Mouse (Mus musculus) kidney, embryonic 16.5 days (tissue): ENCODE measurements around the gene B3gntl1. TPM values are rescaled to one million over a fixed set of nuclear protein-coding genes. Genes with fewer than 3 reads are reported as not detected.
"Not testable (repeated sequence)": the region's sequence is repeated elsewhere in the genome, so short reads cannot be mapped to it uniquely, and the experiment has no call there.

Experiments used
- ATAC-seq: fragments of 200-750 bp; cut with Nextera tagmentation; 2 replicates; pipeline ENCODE4 v1.8.0; 2017; ENCODE audit warnings: moderate TSS enrichment; ENCODE audit not compliant: low FRiP score, low TSS enrichment
- H3K27ac ChIP-seq: fragments of 300-500 bp; sonication (generic); 2 replicates; pipeline ENCODE4 v1.5.1; 2014; ENCODE audit warnings: low read length
- H3K27me3 ChIP-seq: fragments of 300-500 bp; sonication (generic); 2 replicates; pipeline ENCODE4 v1.6.1; 2014; ENCODE audit warnings: low read length, control low read depth, mixed read lengths; ENCODE audit not compliant: insufficient read depth
- H3K36me3 ChIP-seq: fragments of 300-500 bp; sonication (generic); 2 replicates; pipeline ENCODE4 v1.6.1; 2014; ENCODE audit warnings: low read length, control low read depth, mixed read lengths; ENCODE audit not compliant: insufficient read depth
- H3K4me1 ChIP-seq: fragments of 300-500 bp; sonication (generic); 2 replicates; pipeline ENCODE4 v1.6.1; 2014; ENCODE audit warnings: low read length, control low read depth, mixed read lengths; ENCODE audit not compliant: insufficient read depth
- H3K4me2 ChIP-seq: fragments of 300-500 bp; sonication (generic); replicated peaks from 2 replicates; pipeline ENCODE4 v1.6.1; 2014; ENCODE audit warnings: low read depth, low read length
- H3K4me3 ChIP-seq: fragments of 300-500 bp; sonication (generic); 2 replicates; pipeline ENCODE4 v1.5.1; 2014; ENCODE audit warnings: mild to moderate bottlenecking, low read length
- H3K9ac ChIP-seq: fragments of 300-500 bp; sonication (generic); replicated peaks from 2 replicates; pipeline ENCODE4 v1.6.1; 2014; ENCODE audit warnings: low read length
- H3K9me3 ChIP-seq: fragments of 300-500 bp; sonication (generic); 2 replicates; pipeline ENCODE4 v1.6.1; 2016; ENCODE audit warnings: low read length, control low read depth
- WGBS: fragments of 180-500 bp; shearing (Covaris S2); extraction: QIAGEN DNeasy Blood & Tissue Kit; methylation state at CpG from one replicate; pipeline ENCODE4 v1.1.7; 2014; 5-methylcytosine and 5-hydroxymethylcytosine counted together
- polyA plus RNA-seq: library from polyadenylated mRNA; unstranded; fragments of >200 nt; fragmentation: Nextera tagmentation; extraction: Ambion mirVana; gene quantifications from 2 replicates; pipeline ENCODE4 v1.2.1, GENCODE M21; 2015

The B3gntl1 gene
- polyA plus RNA-seq, 1 experiment from 2014 or later, result 8.8 TPM

DNA sequence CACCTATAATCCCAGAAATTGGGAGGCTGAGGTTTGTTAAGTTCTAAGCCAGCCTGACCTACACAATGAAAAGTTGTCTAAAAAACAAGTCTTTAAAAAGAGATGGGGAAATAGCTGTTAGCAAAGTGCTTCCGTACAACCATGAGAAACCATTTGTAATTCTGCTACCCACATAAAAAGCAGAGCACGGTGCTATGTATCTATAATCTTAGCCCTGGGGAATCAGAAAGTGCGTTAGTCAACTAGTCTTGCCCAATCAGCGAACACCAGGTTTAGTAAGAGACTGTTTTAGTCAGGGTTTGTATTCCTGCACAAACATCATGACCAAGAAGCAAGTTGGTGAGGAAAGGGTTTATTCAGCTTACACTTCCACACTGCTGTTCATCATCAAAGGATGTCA lies 5.4 kb downstream of the B3gntl1 start:
- whole genome bisulfite sequencing, result 94% methylated on average over 4 of the region's 4 CpGs
- Histone ChIP-seq H3K36me3 (no peaks in the 10 kb centered on the region), H3K4me3 (no peak overlapping the region), H3K9ac (no peak overlapping the region), H3K4me1 (peaks cover 5% of the 10 kb centered on the region), H3K4me2 (no peak overlapping the region), H3K27me3 (no peaks in the 10 kb centered on the region), H3K9me3 (no peaks in the 10 kb centered on the region), H3K27ac (no peak overlapping the region)
- no peak for ATAC-seq

DNA sequence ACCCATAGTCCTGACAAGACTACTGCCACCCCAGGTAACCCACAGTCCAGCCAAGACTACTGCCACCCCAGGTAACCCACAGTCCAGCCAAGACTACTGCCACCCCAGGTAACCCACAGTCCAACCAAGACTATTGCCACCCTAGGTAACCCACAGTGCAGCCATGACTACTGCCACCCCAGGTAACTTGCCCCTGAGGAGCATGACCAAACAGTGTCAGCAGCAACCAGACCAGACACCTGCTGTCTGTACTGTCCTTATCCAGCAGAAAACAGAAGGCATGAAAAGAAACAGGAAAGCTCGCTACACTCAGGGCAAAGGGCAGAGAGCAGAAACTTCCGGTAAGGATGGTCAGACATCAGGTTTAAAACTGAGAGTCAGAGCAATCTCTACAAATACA lies 11.8 kb downstream of the B3gntl1 start:
- Histone ChIP-seq H3K4me1 (no peaks in the 10 kb centered on the region), H3K27ac (no peak overlapping the region), H3K4me3 (no peak overlapping the region), H3K36me3 (peaks cover 8% of the 10 kb centered on the region; the same call in 1 of the 2 replicates), H3K9ac (no peak overlapping the region), H3K27me3 (no peaks in the 10 kb centered on the region), H3K9me3 (no peaks in the 10 kb centered on the region), H3K4me2 (no peak overlapping the region)
- ATAC-seq, result no peak
- WGBS, result 76% methylated on average over 2 of the region's 2 CpGs

DNA sequence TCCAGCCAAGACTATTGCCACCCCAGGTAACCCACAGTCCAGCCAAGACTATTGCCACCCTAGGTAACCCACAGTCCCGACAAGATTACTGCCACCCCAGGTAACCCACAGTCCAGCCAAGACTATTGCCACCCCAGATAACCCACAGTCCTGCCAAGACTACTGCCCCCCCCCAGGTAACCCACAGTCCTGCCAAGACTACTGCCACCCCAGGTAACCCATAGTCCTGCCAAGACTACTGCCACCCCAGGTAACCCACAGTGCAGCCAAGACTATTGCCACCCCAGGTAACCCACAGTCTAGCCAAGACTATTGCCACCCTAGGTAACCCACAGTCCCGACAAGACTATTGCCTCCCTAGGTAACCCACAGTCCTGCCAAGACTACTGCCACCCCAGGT lies 12.3 kb downstream of the B3gntl1 start:
- 95% methylated on average over 2 of the region's 2 CpGs for WGBS
- H3K9me3 ChIP-seq, H3K4me1 ChIP-seq, H3K27ac ChIP-seq, ATAC-seq, H3K4me2 ChIP-seq, H3K27me3 ChIP-seq, H3K4me3 ChIP-seq, H3K9ac ChIP-seq, H3K36me3 ChIP-seq: not testable (repeated sequence)

DNA sequence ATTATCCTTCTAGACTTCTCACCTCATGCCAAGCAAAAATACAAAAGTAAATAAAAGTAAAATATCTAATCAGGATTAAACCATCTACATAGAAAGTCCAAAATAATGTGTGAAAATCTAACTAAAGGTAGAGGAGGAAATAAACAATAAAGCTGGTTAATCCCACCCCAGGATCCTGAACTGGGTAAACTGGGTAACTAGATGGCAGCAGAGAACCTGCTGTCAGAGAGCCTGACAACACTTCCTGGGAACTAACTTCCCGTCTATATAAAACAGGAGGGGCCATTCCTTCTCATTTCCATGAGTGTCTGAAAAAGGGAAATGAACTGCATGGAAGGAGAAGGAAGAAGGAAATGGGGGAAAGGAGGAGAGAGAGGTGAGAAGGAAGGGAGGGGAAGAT lies 14.8 kb downstream of the B3gntl1 start:
- Histone ChIP-seq H3K27ac (no peak overlapping the region), H3K9me3 (no peaks in the 10 kb centered on the region), H3K9ac (no peak overlapping the region), H3K36me3 (peaks cover 8% of the 10 kb centered on the region; the same call in 1 of the 2 replicates), H3K4me3 (no peak overlapping the region), H3K4me1 (no peaks in the 10 kb centered on the region), H3K27me3 (no peaks in the 10 kb centered on the region), H3K4me2 (no peak overlapping the region)
- no peak for ATAC-seq
- 39% methylated on average over 1 of the region's 1 CpGs for WGBS

DNA sequence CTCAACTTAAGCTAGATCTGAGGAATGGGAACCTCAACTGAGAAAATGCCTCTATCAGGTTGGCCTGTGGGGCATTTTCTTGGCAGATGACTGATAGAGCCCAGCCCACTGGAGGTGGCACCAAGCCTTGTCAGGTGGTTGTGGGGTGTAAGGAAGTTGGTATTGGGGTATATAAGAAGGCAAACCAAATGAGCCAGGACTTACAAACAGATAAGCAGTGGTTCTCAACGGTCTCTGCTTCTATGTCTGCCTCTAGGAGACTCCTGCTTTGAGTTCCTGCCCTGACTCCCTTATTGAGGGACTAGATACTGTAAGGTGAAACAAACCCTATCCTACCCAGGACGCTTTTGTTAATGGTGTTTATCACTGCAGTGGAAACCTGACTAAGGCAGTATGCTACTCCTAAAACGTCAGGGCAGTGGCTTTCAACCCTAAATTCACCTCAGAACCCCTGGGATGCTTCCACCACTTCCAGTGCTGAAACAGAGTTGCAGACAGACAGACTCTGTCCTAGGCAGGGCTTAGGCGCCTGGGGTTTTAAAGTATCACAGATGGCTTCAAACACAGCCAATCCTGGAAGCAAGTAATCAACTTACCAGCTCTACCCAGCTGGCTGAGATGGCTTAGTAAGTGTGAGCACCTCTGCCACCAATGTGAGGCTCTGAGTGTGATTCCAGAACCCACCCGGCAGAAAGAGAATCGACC lies 17.0 kb downstream of the B3gntl1 start:
- peaks cover 8% of the 10 kb centered on the region; the same call in 1 of the 2 replicates for H3K36me3 ChIP-seq
- no peaks in the 10 kb centered on the region for H3K9me3 ChIP-seq
- no peak overlapping the region for H3K27ac ChIP-seq
- H3K9ac ChIP-seq, result no peak overlapping the region
- H3K27me3 ChIP-seq, result no peaks in the 10 kb centered on the region
- H3K4me1 ChIP-seq, result no peaks in the 10 kb centered on the region
- H3K4me2 ChIP-seq, result no peak overlapping the region
- WGBS, result 82% methylated on average over 6 of the region's 6 CpGs
- no peak overlapping the region for H3K4me3 ChIP-seq
- no peak for ATAC-seq

DNA sequence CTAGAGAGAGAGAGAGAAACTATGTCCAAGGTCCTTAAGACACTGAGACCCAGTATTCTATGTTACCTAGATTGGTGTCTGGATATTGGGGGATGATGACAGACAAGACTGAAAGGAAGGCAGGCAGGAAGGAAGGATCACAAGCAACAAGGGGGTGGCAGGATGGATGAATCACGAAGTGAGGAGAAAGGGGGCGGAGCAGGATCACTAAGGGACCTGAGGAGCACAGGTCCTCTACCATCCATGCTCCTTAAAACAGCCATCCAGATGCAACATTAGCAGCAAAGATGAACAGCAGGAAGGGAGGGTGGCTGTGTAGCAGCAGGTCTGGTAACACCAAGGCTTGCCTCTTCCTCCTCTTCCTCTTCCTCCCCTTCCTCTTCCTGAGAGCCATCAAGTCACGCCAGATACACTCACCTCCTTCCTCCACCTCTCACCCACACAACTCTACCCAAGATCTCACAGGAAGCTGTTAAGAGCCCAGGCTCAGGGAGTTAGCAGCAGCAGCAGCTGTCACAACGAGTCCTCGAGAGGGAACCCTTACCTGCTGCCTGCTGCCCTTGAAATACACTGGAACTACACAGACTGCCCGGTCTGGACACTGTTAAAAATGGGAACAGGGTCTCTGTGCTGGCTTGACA lies 17.7 kb downstream of the B3gntl1 start:
- no peak for ATAC-seq

DNA sequence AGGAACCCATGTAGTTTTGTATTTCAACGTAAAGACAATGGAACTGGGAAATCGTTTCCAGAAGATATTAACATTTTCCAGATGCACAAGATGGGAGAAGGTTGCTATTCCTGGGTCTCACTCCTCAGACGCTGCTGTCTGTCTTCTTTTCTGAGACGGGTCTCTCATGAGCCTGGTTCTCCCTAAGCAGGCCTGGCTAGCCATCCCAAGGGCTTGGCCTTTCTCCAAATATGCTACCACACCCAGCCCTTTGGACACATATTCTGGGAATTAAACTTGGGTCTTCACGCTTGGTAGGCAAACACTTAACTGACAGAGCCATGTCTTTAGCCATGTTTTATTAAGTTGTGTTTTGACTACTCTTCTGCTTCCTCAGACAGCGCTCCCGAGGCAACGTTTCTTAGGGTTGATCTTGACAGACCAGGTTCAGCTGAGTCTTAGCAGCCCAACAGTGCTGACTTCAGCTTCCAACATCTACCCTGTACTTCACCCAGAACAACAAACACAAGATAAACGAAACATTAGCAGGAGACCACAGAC lies 18.5 kb downstream of the B3gntl1 start:
- Histone ChIP-seq H3K4me3 (no peak overlapping the region), H3K9me3 (no peaks in the 10 kb centered on the region), H3K27me3 (no peaks in the 10 kb centered on the region), H3K36me3 (peaks cover 9% of the 10 kb centered on the region), H3K4me1 (no peaks in the 10 kb centered on the region), H3K27ac (no peak overlapping the region), H3K9ac (no peak overlapping the region), H3K4me2 (no peak overlapping the region)
- no peak for ATAC-seq
- 77% methylated on average over 9 of the region's 9 CpGs for WGBS

More for the DNA sequence above, 17.7 kb downstream of the B3gntl1 start:
- WGBS, result 72% methylated on average over 6 of the region's 6 CpGs
- Histone ChIP-seq H3K4me1 (no peaks in the 10 kb centered on the region), H3K27me3 (no peaks in the 10 kb centered on the region), H3K9ac (0 out of 2 replicates have a peak overlapping the region, but pooled peaks have one; percentile 22), H3K36me3 (peaks cover 13% of the 10 kb centered on the region), H3K9me3 (no peaks in the 10 kb centered on the region), H3K27ac (no peak overlapping the region), H3K4me3 (no peak overlapping the region), H3K4me2 (no peak overlapping the region)

DNA sequence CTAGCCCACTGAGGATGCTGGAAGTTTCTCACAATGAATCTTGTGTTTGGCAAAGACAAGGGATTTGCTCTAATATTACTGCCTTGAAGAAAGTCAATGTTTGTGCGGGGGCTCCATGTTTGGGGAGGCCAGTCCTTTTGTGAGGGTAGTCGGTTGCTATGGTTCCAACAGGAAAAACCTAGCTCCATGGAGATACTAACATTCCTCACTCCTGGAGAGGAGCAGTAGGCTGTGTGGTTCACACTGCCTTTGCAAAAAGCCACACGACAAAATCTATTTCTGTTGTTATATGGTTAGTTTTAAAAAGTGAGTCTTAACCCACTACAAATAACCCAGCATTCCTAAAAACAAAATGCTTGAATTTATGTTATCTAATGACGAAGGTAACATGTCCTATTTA lies 19.3 kb downstream of the B3gntl1 start:
- H3K4me1 ChIP-seq, result no peaks in the 10 kb centered on the region
- H3K4me2 ChIP-seq, result no peak overlapping the region
- H3K9ac ChIP-seq, result no peak overlapping the region
- H3K36me3 ChIP-seq, result peaks cover 9% of the 10 kb centered on the region; the same call in 1 of the 2 replicates
- no peak overlapping the region for H3K27ac ChIP-seq
- H3K27me3 ChIP-seq, result no peaks in the 10 kb centered on the region
- ATAC-seq, result no peak
- H3K4me3 ChIP-seq, result no peak overlapping the region
- H3K9me3 ChIP-seq, result no peaks in the 10 kb centered on the region
- WGBS, result 88% methylated on average over 4 of the region's 4 CpGs

DNA sequence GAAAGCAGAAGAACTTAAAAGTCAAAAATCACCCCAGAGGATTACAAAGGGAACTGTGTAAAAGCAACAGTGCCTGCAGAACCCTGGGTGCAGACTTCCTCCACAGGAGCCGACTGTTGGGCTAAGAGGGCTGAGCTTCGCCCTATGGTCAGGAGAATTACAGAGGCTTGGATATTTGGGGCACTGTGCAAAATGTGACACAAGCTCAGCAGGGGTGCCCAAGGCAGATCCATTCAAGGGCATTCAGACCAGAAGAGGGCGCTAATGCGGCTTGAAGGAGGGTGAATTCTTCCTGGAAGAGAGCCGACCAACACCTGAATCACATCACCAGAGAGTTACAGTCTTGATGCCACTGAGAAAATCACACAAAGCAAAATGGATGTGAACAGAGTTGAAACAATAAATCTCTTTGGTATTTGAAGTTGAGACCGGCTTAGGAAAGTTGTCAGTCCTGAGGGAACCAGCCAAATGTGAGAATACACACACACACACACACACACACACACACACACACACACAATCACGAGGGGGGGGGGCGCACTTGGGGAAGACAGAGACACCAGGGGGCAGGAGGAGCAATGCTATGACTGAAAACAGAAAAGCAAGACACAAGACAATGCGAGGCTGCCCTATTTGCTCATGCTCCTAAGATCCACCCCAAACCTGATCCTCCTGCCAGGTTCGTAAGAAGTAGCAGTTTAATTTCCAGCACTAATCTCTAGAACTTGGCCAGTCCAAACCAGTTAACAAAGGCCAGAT lies 20.2 kb downstream of the B3gntl1 start:
- H3K9ac ChIP-seq, result no peak overlapping the region
- no peak for ATAC-seq
- no peaks in the 10 kb centered on the region for H3K9me3 ChIP-seq
- no peak overlapping the region for H3K4me3 ChIP-seq
- peaks cover 9% of the 10 kb centered on the region; the same call in 1 of the 2 replicates for H3K36me3 ChIP-seq
- WGBS, result 52% methylated on average over 10 of the region's 10 CpGs
- no peaks in the 10 kb centered on the region for H3K4me1 ChIP-seq
- no peaks in the 10 kb centered on the region for H3K27me3 ChIP-seq
- no peak overlapping the region for H3K4me2 ChIP-seq
- H3K27ac ChIP-seq, result no peak overlapping the region
